Mouse (Mus musculus): ENCODE measurements around the gene Gas7. TPM values are rescaled to one million over a fixed set of nuclear protein-coding genes. Genes with fewer than 3 reads are reported as not detected.

Gas7 gene
- polyA plus RNA-seq, 1 experiment = 239 TPM

GRCm38 (mm10) chr11:67574344-67574743, 119.1 kb downstream of the Gas7 start:
- peaks cover 10% of the 10 kb centered on the region for H3K4me1 ChIP-seq (ENCODE audit: control insufficient read depth, insufficient read depth, low read length)
- H3K4me3 ChIP-seq (ENCODE audit: insufficient read depth, low read length) = no peak overlapping the region
- TF ChIP-seq CTCF (IDR thresholded peaks at IDR 0.05; ENCODE audit: extremely low read depth, insufficient read depth, low read length) = no peak
- TF ChIP-seq POLR2A (IDR thresholded peaks at IDR 0.05; ENCODE audit: extremely low read depth, insufficient read depth, low read length) = no peak

GRCm38 (mm10) chr11:67577472-67577871, 122.2 kb downstream of the Gas7 start:
- Histone ChIP-seq H3K27ac (ENCODE audit: insufficient read depth, low read length) (no peak overlapping the region), H3K4me1 (ENCODE audit: control insufficient read depth, insufficient read depth, low read length) (peaks cover 5% of the 10 kb centered on the region), H3K4me3 (ENCODE audit: insufficient read depth, low read length) (no peak overlapping the region)
- TF ChIP-seq CTCF (IDR thresholded peaks at IDR 0.05; ENCODE audit: extremely low read depth, insufficient read depth, low read length) = no peak
- no peak for TF ChIP-seq POLR2A (IDR thresholded peaks at IDR 0.05; ENCODE audit: extremely low read depth, insufficient read depth, low read length)

More at GRCm38 (mm10) chr11:67574344-67574743, 119.1 kb downstream of the Gas7 start:
- H3K27ac ChIP-seq (ENCODE audit: insufficient read depth, low read length) = no peak overlapping the region

DNA sequence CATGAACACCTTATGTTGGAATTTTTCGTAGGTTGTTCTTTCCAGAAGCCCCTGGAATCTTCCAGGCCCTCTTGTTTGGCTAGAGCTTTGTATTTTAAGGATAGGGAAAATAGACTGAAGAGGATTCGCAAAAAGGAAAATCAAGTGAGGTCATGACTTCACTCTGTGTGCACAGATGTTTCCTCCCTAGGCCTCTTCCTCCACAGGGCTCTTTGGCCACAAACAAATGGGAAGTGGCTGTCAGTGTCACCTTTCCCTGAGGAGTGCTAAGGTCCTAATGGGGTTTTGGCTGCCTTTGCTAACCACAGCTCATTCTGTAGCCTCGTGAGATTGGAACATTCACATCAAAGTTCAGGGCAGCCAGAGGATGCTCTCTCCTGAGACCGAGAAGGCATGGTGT, 122.8 kb downstream of the Gas7 start:
- TF ChIP-seq CTCF (IDR thresholded peaks at IDR 0.05; ENCODE audit: extremely low read depth, insufficient read depth, low read length) (no peak), POLR2A (IDR thresholded peaks at IDR 0.05; ENCODE audit: extremely low read depth, insufficient read depth, low read length) (no peak)
- Histone ChIP-seq H3K4me1 (ENCODE audit: control insufficient read depth, insufficient read depth, low read length) (peaks cover 5% of the 10 kb centered on the region), H3K27ac (ENCODE audit: insufficient read depth, low read length) (0 out of 2 replicates have a peak overlapping the region, but pooled peaks have one; percentile 21), H3K4me3 (ENCODE audit: insufficient read depth, low read length) (no peak overlapping the region)

- peaks cover 4% of the 10 kb centered on the region for H3K4me1 ChIP-seq (ENCODE audit: control insufficient read depth, insufficient read depth, low read length)
- H3K27ac ChIP-seq (ENCODE audit: insufficient read depth, low read length) = no peak overlapping the region
- no peak overlapping the region for H3K4me3 ChIP-seq (ENCODE audit: insufficient read depth, low read length)
- no peak for TF ChIP-seq POLR2A (IDR thresholded peaks at IDR 0.05; ENCODE audit: extremely low read depth, insufficient read depth, low read length)
- TF ChIP-seq CTCF (IDR thresholded peaks at IDR 0.05; ENCODE audit: extremely low read depth, insufficient read depth, low read length) = no peak
These were observed 123.9 kb downstream of the Gas7 start for GRCm38 (mm10) chr11:67579136-67579535.

DNA sequence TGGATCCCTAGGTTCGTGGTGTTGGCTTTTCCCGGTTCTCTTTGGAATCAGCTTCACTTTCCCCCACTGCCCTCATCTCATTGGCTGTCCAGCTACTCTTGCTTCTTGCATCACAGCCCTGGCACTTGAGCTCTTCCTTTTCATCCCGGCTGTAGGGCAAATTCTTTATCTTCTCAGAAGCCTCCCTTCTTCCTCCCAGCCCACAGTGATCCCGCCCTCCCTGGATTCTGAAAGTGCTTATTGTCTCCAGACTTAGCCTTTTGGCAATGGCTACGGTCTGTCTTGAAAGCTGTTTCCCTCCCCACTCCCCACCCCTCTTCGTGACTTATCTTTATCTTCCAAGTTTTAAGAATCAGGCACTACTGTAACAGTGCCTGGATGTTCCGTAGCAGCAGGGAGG, 126.3 kb downstream of the Gas7 start:
- Histone ChIP-seq H3K4me3 (ENCODE audit: insufficient read depth, low read length) (no peak overlapping the region), H3K27ac (ENCODE audit: insufficient read depth, low read length) (no peak overlapping the region), H3K4me1 (ENCODE audit: control insufficient read depth, insufficient read depth, low read length) (peaks cover 5% of the 10 kb centered on the region)
- TF ChIP-seq POLR2A (IDR thresholded peaks at IDR 0.05; ENCODE audit: extremely low read depth, insufficient read depth, low read length) = no peak
- no peak for TF ChIP-seq CTCF (IDR thresholded peaks at IDR 0.05; ENCODE audit: extremely low read depth, insufficient read depth, low read length)

DNA sequence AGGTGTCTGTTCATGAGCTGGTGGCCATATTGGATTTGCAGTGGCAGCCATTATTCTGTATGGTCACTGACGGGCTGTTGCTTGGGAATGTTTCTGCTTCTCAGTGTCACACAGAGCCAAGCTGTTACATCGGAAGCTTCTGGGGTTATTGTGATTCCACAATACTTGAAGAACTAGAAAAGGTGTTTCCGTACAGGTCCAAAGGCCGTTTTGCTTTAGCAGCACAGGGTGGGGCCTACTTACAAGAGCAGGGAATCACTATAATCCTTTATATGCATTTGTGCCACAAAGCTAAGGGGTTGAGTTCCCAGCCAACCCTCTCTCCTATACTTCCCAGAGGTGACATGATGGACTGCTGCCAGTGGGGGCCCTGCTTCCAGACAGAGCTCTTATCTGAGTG, 127.3 kb downstream of the Gas7 start:
- H3K4me1 ChIP-seq (ENCODE audit: control insufficient read depth, insufficient read depth, low read length) = peaks cover 10% of the 10 kb centered on the region; the same call in 1 of the 2 replicates
- no peak overlapping the region for H3K4me3 ChIP-seq (ENCODE audit: insufficient read depth, low read length)
- no peak for TF ChIP-seq POLR2A (IDR thresholded peaks at IDR 0.05; ENCODE audit: extremely low read depth, insufficient read depth, low read length)
- no peak for TF ChIP-seq CTCF (IDR thresholded peaks at IDR 0.05; ENCODE audit: extremely low read depth, insufficient read depth, low read length)

DNA sequence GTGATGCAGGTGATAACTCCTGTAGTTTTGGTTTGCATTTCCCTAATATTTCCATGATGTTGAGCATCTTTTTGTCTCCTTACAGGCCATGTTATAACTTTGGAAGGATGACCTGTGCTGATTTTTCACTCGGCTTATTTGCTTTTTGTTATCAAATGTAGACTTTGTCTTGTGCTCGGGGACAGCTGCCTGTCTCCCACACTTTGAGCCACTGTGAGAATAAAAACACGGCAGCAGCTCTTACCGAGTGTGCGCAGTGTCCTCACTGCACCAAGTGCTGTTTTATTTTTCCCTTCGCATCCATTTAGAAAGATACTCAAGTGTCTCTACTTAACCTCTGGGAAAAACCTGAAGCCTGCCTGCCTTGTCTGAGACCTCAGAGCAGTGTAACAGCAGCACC, 129.8 kb downstream of the Gas7 start:
- Histone ChIP-seq H3K4me1 (ENCODE audit: control insufficient read depth, insufficient read depth, low read length) (peaks cover 16% of the 10 kb centered on the region), H3K4me3 (ENCODE audit: insufficient read depth, low read length) (no peak overlapping the region), H3K27ac (ENCODE audit: insufficient read depth, low read length) (peak overlapping the region; percentile 24; the same call in 1 of the 2 replicates)
- TF ChIP-seq POLR2A (IDR thresholded peaks at IDR 0.05; ENCODE audit: extremely low read depth, insufficient read depth, low read length) (no peak), CTCF (IDR thresholded peaks at IDR 0.05; ENCODE audit: extremely low read depth, insufficient read depth, low read length) (no peak)

More for the DNA sequence above, 127.3 kb downstream of the Gas7 start:
- H3K27ac ChIP-seq (ENCODE audit: insufficient read depth, low read length) = no peak overlapping the region

DNA sequence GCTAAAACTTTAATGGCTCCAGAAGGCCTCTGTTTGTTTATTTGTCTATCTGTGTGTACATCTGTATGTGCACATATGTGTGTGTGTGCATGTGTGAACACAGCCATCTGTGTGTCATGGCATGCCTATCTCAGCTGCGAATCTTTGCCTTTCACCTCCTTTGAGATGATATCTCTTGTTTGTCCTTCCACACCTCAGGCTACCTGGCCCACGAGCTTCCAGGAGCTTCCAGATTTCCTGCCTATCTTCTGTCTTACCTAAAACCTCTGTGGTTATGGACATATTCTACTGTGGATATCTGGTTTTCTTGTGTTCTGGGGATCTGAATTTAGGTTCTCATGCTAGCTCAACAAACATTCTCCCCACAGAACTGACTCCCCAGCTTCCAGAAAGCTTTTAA, 130.4 kb downstream of the Gas7 start:
- TF ChIP-seq CTCF (IDR thresholded peaks at IDR 0.05; ENCODE audit: extremely low read depth, insufficient read depth, low read length) = no peak
- TF ChIP-seq POLR2A (IDR thresholded peaks at IDR 0.05; ENCODE audit: extremely low read depth, insufficient read depth, low read length) = no peak
- H3K4me3 ChIP-seq (ENCODE audit: insufficient read depth, low read length) = no peak overlapping the region
- H3K4me1 ChIP-seq (ENCODE audit: control insufficient read depth, insufficient read depth, low read length) = peaks cover 16% of the 10 kb centered on the region
- H3K27ac ChIP-seq (ENCODE audit: insufficient read depth, low read length) = no peak overlapping the region

DNA sequence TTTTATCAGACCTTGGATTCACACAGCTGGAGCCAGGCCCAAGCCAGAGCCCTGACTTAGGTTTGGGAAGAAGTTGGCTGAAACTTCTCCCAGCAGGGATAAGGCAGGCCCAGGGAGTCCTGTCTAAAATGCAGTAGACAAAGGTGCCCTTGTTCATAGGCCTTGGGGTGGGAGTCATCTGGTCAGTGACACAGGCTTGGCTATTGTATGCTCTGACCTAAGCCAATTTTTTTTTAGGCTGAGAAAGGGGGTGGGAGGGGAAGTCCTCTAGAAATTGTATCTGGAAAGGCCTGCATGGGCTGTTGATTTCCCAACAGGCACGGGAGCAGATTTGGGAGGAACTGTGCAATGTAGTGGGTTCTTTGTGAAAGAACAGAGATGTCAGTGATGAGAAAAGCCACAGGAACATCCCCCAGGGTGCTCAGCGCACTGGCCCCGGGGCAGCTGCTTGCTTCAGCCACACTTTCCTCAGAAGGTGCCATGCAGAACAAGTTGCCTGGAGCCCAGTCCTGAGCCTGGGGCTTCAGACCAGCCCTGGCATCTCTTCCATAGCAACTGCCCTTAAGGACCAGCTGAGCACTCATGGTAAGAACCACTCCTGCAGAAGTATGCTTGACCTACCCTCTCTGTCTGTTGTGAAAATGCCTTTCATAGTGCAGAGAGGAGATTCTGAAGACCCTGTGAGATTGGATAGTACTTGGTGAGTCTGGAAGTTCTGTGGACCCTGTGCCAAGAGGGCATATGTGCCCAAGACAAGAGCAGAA, 131.2 kb downstream of the Gas7 start:
- peaks cover 16% of the 10 kb centered on the region for H3K4me1 ChIP-seq (ENCODE audit: control insufficient read depth, insufficient read depth, low read length)
- no peak overlapping the region for H3K4me3 ChIP-seq (ENCODE audit: insufficient read depth, low read length)
- no peak for TF ChIP-seq POLR2A (IDR thresholded peaks at IDR 0.05; ENCODE audit: extremely low read depth, insufficient read depth, low read length)
- TF ChIP-seq CTCF (IDR thresholded peaks at IDR 0.05; ENCODE audit: extremely low read depth, insufficient read depth, low read length) = no peak
- peak overlapping the region; percentile 49; the same call in 1 of the 2 replicates for H3K27ac ChIP-seq (ENCODE audit: insufficient read depth, low read length)
